Mouse (Mus musculus) left cerebral cortex, adult 18-20 months (tissue): Measurements from ENCODE around the gene St6galnac3. TPM values are rescaled to one million over a fixed set of nuclear protein-coding genes. Genes with fewer than 3 reads are reported as not detected.

Experiments used
- DNase-seq, 2 experiments: peaks; one replicate each; pipeline ENCODE4 v3.0.0; 2021 to 2022; ENCODE audit warnings: low spot score in 2 of 2, mixed read lengths in 1 of 2
- total RNA-seq, 2 experiments: library from RNA; stranded (reverse); gene quantifications; 2 replicates each; pipeline ENCODE4 v1.2.3; 2021

Gene St6galnac3
- total RNA-seq, 2 experiments from 2014 or later = 15.5 to 18.5 TPM

DNA sequence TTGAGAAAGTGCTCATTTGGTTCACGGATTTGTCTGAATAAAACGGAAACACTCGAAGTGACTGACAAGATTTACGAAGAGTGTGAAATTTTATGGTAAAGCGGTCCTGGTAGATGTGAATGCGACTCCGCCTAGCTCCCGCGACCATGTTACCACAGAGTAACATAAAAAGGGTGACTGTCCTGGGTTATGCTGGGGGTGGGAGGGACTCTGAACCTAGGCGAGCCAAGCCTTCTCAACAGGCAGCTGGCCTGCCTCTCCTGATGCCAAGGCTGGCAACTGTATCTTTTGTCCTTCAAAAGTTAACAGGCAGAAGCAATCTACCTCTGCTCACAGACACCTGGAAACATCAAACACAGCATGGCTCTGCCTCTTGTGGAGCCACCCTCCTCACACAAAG lies 9.8 kb upstream of the St6galnac3 start:
- DNase-seq = no peak

DNA sequence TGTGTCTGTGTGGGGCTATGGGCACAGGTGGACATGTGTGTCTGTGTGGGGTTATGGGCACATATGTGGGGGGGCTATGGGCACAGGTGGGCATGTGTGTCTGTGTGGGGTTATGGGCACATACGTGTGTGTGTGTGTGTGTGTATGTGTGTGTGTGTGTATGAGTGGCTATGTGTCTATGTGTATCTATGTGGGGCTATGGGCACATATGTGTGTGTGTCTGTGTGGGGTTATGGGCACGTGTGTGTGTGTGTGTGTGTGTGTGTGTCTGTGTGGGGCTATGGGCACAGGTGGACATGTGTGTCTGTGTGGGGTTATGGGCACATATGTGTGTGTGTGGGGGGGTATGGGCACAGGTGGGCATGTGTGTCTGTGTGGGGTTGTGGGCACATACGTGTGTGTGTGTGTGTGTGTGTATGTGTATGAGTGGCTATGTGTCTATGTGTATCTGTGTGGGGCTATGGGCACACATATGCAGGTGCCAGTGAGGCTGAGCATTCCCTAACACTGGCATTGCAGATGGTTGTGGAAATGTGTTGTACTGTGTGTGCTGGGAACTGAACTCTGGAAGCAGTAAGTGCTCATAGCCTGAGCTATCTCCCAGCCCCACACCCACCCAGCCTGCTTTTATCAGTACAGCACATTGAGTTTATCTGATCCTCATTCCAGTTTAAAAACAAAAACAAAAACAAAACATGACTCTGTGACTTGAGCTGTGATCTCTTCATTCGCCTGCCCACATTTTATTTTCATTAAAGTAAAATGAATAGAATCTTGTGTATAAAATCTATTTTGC lies 8.6 kb upstream of the St6galnac3 start:
- no peak for DNase-seq

DNA sequence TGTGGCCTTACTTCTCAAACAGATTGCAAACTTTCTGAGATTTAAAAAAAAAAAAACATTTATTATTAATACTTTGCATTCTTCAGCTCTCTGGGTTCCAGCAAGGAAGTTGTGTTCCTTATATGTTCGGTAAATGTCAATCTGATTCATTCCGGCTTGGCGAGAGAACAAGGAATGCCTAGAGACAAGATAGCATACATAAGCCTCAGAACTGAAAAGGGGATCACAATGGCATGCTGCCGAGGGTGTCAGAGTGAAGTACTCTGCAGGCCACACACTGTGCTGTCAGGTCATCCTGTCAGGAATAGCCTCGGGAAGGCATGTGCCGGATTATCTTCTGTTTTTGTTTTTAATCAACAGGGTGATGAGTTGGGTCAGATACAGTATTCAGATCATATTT lies 7.8 kb upstream of the St6galnac3 start:
- no peak for DNase-seq

DNA sequence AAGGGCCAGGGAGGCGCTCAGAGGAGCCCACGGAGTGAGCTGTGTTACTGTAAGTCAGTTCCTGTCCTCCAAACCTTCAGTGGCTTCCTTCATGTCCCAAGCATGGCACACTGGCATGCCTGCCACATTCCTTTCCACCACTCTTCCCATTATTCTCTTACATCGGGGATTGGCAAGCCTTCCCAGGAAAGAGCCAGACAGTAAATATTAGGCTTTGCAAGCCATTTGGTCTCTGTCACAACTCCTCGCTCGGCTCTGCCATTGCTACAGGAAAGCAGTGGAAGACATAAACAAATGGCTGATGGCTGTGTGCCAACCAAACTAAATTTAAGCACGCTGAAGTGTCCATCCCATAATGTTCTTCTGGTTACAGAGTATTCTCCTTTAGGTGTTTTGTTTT lies 7.1 kb upstream of the St6galnac3 start:
- no peak for DNase-seq

- no peak for DNase-seq
These were observed 3.6 kb upstream of the St6galnac3 start for GRCm38 (mm10) chr3:153728577-153728976.

- DNase-seq = no peak
These were observed 1.4 kb downstream of the St6galnac3 start for GRCm38 (mm10) chr3:153723467-153724079.

DNA sequence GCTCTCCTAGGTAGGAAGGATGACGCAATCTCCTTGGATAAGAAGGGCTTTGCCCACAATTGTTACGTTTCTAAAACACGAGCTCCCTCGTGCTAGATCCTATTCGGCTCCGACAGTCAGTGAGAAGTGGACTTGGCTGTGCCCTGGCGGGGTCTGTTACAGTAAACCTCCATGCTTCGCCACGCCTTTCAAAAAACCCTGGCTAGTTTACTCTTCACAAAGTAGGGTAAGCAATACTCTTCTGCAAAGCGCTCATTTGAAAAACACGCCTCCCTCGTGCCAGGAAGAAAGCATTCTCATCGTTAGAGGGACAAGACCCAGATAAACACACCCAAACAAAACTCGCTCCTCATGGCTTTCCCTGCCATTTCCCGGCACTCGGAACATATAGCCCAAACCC lies 3.4 kb downstream of the St6galnac3 start:
- no peak for DNase-seq

- no peak for DNase-seq
These were observed 4.1 kb downstream of the St6galnac3 start for GRCm38 (mm10) chr3:153720922-153721321.

DNA sequence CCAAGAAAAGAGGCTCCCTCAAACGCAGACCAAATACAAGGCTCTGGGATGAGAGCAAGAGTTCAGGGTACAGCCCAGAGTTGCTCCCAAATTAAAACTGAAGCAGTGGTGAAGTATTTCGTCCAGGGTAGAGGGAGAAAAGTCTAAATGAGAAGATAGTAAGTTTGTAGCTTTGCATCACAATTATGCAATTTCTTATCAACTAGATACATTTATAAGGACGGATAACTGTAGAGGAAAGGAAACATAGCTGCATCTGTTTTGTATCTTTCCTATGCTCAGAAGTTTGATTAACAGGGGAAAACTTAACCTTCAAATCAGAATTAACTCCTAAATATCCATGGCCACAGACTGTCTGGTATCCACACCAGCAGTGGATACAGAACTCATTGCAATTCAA lies 4.7 kb downstream of the St6galnac3 start:
- DNase-seq = no peak

DNA sequence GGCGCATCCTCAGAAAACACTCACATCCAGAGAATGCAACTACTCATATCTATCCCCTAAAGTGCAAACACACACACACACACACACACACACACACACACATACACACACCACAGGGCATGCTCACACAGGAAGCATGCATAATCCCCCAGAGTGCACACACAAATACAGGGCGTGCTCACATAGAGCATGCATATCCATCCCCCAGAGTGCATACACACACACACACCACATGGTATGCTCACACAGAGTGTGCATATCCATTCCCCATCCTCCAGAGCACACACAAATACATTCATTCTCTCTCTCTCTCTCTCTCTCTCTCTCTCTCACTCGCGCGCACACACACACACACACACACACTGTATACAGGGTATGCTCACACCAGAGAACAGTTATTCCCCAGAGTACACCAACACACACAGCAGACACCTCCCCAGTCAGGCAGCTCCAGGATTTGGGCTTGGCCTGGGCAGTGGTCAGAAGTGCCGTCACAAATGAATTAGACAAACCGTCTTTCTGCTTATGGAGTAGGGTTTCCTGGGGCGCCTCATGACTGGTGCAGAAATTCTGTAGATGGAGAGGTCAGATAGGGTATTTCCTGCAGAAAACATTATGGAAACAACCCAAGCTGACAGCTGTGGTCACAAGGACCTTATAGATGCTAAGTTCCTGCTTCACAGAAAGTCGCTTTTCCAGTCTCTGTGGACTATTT lies 5.6 kb downstream of the St6galnac3 start:
- DNase-seq = no peak

DNA sequence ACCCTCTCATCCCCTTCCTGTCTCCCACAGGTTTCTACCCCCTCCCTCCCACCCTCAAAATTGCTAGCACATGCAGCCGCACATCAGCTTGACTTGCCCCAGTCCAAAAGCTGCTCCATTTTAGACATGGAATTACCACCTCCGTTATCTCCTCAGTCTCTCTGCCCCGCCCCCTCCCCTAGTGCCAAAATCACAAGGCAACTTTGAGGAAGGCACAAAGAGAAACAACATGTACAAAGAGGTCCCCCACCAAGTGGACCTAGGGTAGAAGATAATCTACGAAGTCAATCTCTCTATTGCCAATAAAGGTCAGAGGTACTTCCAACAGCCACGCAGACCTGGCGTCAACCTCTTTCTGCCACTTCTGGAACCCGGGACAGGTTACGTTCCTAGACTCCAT lies 6.2 kb downstream of the St6galnac3 start:
- DNase-seq = no peak

GRCm38 (mm10) chr3:153717742-153718141 lies 7.2 kb downstream of the St6galnac3 start:
- DNase-seq = no peak

- no peak for DNase-seq
These were observed 9.3 kb downstream of the St6galnac3 start for GRCm38 (mm10) chr3:153715646-153716045.

DNA sequence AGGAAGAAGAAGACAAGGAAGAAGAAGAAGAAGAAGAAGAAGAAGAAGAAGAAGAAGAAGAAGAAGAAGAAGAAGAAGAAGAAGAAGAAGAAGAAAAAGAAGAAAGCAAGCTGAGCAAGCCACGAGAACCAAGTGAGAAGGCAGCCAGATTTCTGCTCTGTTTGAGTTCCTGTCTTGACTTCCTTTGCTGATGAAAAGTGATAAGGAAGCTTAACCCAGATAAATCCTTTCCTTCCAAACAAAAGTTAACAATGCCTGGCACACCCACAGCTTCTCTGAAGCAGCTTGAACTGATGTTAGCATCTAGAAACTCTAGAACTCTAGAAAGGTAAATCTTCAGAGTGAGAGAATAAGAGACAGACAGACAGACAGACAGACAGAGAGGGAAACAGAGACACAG lies 14.4 kb downstream of the St6galnac3 start:
- DNase-seq = no peak

DNA sequence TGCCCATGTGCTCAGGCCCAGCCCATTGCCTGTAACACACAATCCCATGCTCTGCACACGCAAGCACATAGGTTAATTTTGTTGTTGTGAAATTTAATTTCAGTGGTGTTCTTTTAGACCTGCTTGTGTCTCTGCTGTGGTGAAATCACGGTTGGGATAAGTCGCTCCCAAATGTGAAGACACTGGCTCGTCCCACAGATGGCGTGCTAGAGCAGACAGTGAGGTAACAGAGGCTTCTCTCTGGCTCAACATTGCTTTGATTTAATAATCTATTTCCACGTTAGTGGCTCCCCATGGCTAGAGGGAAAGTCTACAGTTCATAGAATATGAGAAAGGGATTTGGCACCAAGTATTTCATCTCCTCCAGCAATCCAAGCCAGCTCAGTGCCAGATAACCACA lies 17.3 kb downstream of the St6galnac3 start:
- no peak for DNase-seq

DNA sequence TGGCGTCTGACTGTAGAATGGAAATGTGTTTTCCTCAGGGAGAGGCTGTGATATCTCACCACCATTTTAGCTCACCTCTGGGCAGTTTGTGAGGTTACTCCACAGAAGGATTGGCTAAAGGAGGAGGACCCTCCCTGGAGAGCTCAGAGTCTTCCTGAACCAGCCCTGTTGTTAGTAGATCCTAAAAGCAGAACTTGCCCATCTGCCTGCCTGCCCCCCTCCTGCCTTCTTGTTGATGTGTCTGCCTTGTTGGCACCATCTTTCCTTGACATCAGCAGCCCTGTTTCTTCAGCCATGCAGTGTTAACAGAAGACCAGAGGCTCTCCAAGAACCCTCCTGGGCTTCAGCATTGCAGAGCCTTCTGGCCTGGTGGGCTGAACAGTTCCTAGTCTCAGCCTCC lies 18.1 kb downstream of the St6galnac3 start:
- DNase-seq = no peak

- DNase-seq = no peak
These were observed 22.9 kb downstream of the St6galnac3 start for GRCm38 (mm10) chr3:153701752-153702740.

DNA sequence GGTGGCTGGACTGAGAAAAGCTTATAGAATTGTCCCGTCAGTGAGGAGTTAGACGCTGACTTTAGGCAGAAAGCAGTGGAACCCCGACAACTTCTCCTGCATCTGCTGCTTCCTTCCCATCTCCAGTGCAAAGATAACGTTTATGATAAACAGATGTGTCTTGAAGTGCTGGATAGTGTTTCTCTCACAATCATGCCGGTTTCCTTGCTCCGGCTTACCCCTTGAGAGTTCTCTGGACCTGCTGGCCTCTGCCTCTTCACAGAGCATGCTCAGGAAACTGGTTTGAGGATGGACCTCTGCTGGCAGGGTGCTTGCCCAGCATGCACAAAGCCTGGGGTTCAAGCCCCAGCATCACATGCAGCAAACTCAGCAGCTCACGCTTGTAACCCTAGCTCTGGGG lies 23.8 kb downstream of the St6galnac3 start:
- no peak for DNase-seq

GRCm38 (mm10) chr3:153699086-153699485 lies 25.9 kb downstream of the St6galnac3 start:
- DNase-seq = no peak

DNA sequence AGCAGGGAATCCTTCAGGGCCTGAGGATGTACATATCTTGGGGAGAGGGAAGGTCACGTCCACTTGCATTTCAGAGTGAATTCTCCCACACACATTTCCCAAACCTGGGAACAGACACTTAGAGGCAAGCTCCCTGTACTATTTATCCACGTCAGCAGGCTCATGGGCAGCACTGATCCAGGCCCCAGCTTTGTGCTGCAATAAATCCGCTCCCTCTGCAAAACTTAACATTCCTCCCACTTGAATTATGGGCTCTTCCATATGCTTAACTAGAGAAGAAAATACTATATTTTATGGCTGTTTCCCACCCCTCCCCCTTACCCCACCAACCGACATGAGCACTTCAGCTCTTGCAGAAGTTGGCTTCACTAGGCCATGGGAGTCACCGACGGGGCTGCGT lies 32.0 kb downstream of the St6galnac3 start:
- no peak for DNase-seq

- DNase-seq = no peak
These were observed 32.7 kb downstream of the St6galnac3 start for GRCm38 (mm10) chr3:153692206-153692813.
